24 mouse cellular contexts compared by ENCODE assay signal in genomic region chr2:179604746-179605145, GRCm38 (mm10).
A peak's percentile ranks its signal among the peaks of the same experiment; 100 is the strongest.
DNase-seq lines count a peak whose midpoint lies in the region; ATAC-seq lines count a peak whose summit lies in the region.
"Had no signal": no experiment of that assay in that cellular context is flagged by ENCODE, and none has a peak within 500 bp of the region (broad histone marks: within the 10 kb centered on the region; RNA-seq: fewer than 3 reads in every experiment).

No protein-coding gene starts in this region.

- H3K36me3 ChIP-seq in kidney, embryonic 15.5 days: no peaks in the 10 kb centered on the region
- no peaks in the 10 kb centered on the region for H3K36me3 ChIP-seq in liver, embryonic 12.5 days
- H3K36me3 ChIP-seq: forebrain, embryonic 10.5 days; G1E; heart, embryonic 10.5 days; heart, embryonic 13.5 days had no signal

- no peak overlapping the region for H3K4me2 ChIP-seq in kidney, embryonic 15.5 days
- no peak overlapping the region for H3K4me2 ChIP-seq in liver, embryonic 12.5 days
- H3K4me2 ChIP-seq: forebrain, embryonic 13.5 days; heart, embryonic 13.5 days; hindbrain, embryonic 14.5 days had no signal

- no peaks in the 10 kb centered on the region for H3K9me3 ChIP-seq in kidney, embryonic 15.5 days (replicated peaks)
- H3K9me3 ChIP-seq in liver, embryonic 12.5 days (replicated peaks): 0 out of 2 replicates have a peak, but pooled peaks cover 2% of the 10 kb centered on the region
- H3K9me3 ChIP-seq: forebrain, embryonic 10.5 days; forebrain, embryonic 13.5 days; heart, embryonic 10.5 days; heart, embryonic 13.5 days had no signal

- H3K27me3 ChIP-seq in kidney, embryonic 15.5 days: no peaks in the 10 kb centered on the region
- H3K27me3 ChIP-seq in liver, embryonic 12.5 days (replicated peaks): no peaks in the 10 kb centered on the region
- H3K27me3 ChIP-seq: forebrain, embryonic 13.5 days; heart, embryonic 13.5 days had no signal

- no peak overlapping the region for H3K27ac ChIP-seq in kidney, embryonic 15.5 days
- no peak overlapping the region for H3K27ac ChIP-seq in liver, embryonic 12.5 days
- H3K27ac ChIP-seq: forebrain, embryonic 13.5 days; heart, adult 2 months; heart, embryonic 10.5 days; heart, embryonic 13.5 days; hindbrain, embryonic 14.5 days; hindbrain, postnatal 0 days had no signal

- no peak overlapping the region for H3K4me3 ChIP-seq in kidney, embryonic 15.5 days (replicated peaks)
- no peak overlapping the region for H3K4me3 ChIP-seq in liver, embryonic 12.5 days
- H3K4me3 ChIP-seq: forebrain, embryonic 10.5 days; forebrain, embryonic 13.5 days; heart, adult 2 months; heart, embryonic 10.5 days; heart, embryonic 13.5 days had no signal

- peaks cover 17% of the 10 kb centered on the region; the same call in 1 of the 2 replicates for H3K4me1 ChIP-seq in kidney, embryonic 15.5 days
- H3K4me1 ChIP-seq in liver, embryonic 12.5 days: no peaks in the 10 kb centered on the region
- H3K4me1 ChIP-seq: heart, embryonic 13.5 days had no signal

- DNase-seq in adrenal gland, adult 2 months: peak; percentile 64
- DNase-seq in adrenal gland, adult 18-20 months (ENCODE audit: low spot score in 2 of 2): no peak
- no peak for DNase-seq in kidney, adult 8-10 months
- DNase-seq in adrenal gland, postnatal 10 days: peak; percentile 25
- DNase-seq in adrenal gland, postnatal 36 days: peak; percentile 34 to 39
- DNase-seq: B cell, adult 2 months; cerebellum, adult 18-20 months; cerebellum, adult 9-10 months; gastrocnemius, postnatal 10 days; gastrocnemius, postnatal 36 days; heart, adult 2 months; heart, postnatal 14 days; heart, postnatal 4 days had no signal

- WGBS in kidney, embryonic 15.5 days: 58% methylated on average over 3 of the region's 3 CpGs
- WGBS in liver, embryonic 12.5 days (ENCODE audit: insufficient replicate concordance): 65% methylated on average over 3 of the region's 3 CpGs

- peak; percentile 20; the same call in 1 of the 2 replicates for ATAC-seq in kidney, embryonic 15.5 days (replicated peaks; ENCODE audit: low FRiP score)
- no peak for ATAC-seq in liver, embryonic 12.5 days
- ATAC-seq: inflammation-experienced regulatory T-cells, adult 6 months; Patski had no signal

- no peak overlapping the region for H3K9ac ChIP-seq in kidney, embryonic 15.5 days
- no peak overlapping the region for H3K9ac ChIP-seq in liver, embryonic 12.5 days
- H3K9ac ChIP-seq: forebrain, embryonic 13.5 days; heart, embryonic 13.5 days; hindbrain, embryonic 14.5 days had no signal

Comparison
In these comparisons a context has a peak if more than half of its experiments do, and no peak if none do; other contexts are left out.
1. DNase-seq: peak in adrenal gland, adult 2 months (single experiment), adrenal gland, postnatal 10 days (single experiment) and adrenal gland, postnatal 36 days (2 of 2); none in adrenal gland, adult 18-20 months (0 of 2) and kidney, adult 8-10 months (0 of 2).